Mouse (Mus musculus): ENCODE results near the gene Pmp22. TPM values are rescaled to one million over a fixed set of nuclear protein-coding genes. Genes with fewer than 3 reads are reported as not detected.

Gene Pmp22
- polyA plus RNA-seq, 1 experiment from 2014 or later: 119 TPM

GRCm38 (mm10) chr11:63163550-63163949 is 34.8 kb downstream of the Pmp22 start:
- H3K27ac ChIP-seq (ENCODE audit: low read length): no peak overlapping the region
- WGBS: 84% methylated on average over 8 of the region's 8 CpGs

GRCm38 (mm10) chr11:63163986-63164682 is 35.4 kb downstream of the Pmp22 start:
- no peaks in the 10 kb centered on the region for H3K27me3 ChIP-seq (ENCODE audit: control insufficient read depth, insufficient read depth, low read length)
- H3K9me3 ChIP-seq (replicated peaks; ENCODE audit: control insufficient read depth, low read length): no peaks in the 10 kb centered on the region
- H3K9ac ChIP-seq (ENCODE audit: low read length): no peak overlapping the region
- peaks cover 4% of the 10 kb centered on the region; the same call in 1 of the 2 replicates for H3K36me3 ChIP-seq (ENCODE audit: control insufficient read depth, insufficient read depth)
- peaks cover 6% of the 10 kb centered on the region; the same call in 1 of the 2 replicates for H3K4me1 ChIP-seq (ENCODE audit: control insufficient read depth, insufficient read depth, low read length)
- no peak overlapping the region for H3K4me2 ChIP-seq (ENCODE audit: low read depth, low read length)
- ATAC-seq (replicated peaks; ENCODE audit: extremely low read depth, insufficient read depth, low FRiP score): no peak
- WGBS: 79% methylated on average over 6 of the region's 6 CpGs
- no peak overlapping the region for H3K27ac ChIP-seq (ENCODE audit: low read length)
- no peak overlapping the region for H3K4me3 ChIP-seq (ENCODE audit: low read length)

More at GRCm38 (mm10) chr11:63163550-63163949, 34.8 kb downstream of the Pmp22 start:
- peaks cover under 1% of the 10 kb centered on the region; the same call in 1 of the 2 replicates for H3K4me1 ChIP-seq (ENCODE audit: control insufficient read depth, insufficient read depth, low read length)
- H3K27me3 ChIP-seq (ENCODE audit: control insufficient read depth, insufficient read depth, low read length): no peaks in the 10 kb centered on the region
- ATAC-seq (replicated peaks; ENCODE audit: extremely low read depth, insufficient read depth, low FRiP score): no peak
- H3K4me2 ChIP-seq (ENCODE audit: low read depth, low read length): no peak overlapping the region
- H3K9ac ChIP-seq (ENCODE audit: low read length): no peak overlapping the region
- no peaks in the 10 kb centered on the region for H3K9me3 ChIP-seq (replicated peaks; ENCODE audit: control insufficient read depth, low read length)
- no peak overlapping the region for H3K4me3 ChIP-seq (ENCODE audit: low read length)
- peaks cover 7% of the 10 kb centered on the region; the same call in 1 of the 2 replicates for H3K36me3 ChIP-seq (ENCODE audit: control insufficient read depth, insufficient read depth)

GRCm38 (mm10) chr11:63164756-63165484 is 36.1 kb downstream of the Pmp22 start:
- WGBS: 46% methylated on average over 7 of the region's 7 CpGs
- no peaks in the 10 kb centered on the region for H3K36me3 ChIP-seq (ENCODE audit: control insufficient read depth, insufficient read depth)

GRCm38 (mm10) chr11:63167826-63168225 is 39.0 kb downstream of the Pmp22 start:
- 74% methylated on average over 4 of the region's 4 CpGs for WGBS
- ATAC-seq (replicated peaks; ENCODE audit: extremely low read depth, insufficient read depth, low FRiP score): no peak

More at GRCm38 (mm10) chr11:63164756-63165484, 36.1 kb downstream of the Pmp22 start:
- H3K9me3 ChIP-seq (replicated peaks; ENCODE audit: control insufficient read depth, low read length): no peaks in the 10 kb centered on the region
- no peak overlapping the region for H3K4me2 ChIP-seq (ENCODE audit: low read depth, low read length)
- H3K4me3 ChIP-seq (ENCODE audit: low read length): no peak overlapping the region
- peaks cover 7% of the 10 kb centered on the region; the same call in 1 of the 2 replicates for H3K4me1 ChIP-seq (ENCODE audit: control insufficient read depth, insufficient read depth, low read length)
- no peak overlapping the region for H3K9ac ChIP-seq (ENCODE audit: low read length)
- H3K27ac ChIP-seq (ENCODE audit: low read length): no peak overlapping the region
- ATAC-seq (replicated peaks; ENCODE audit: extremely low read depth, insufficient read depth, low FRiP score): no peak
- no peaks in the 10 kb centered on the region for H3K27me3 ChIP-seq (ENCODE audit: control insufficient read depth, insufficient read depth, low read length)

GRCm38 (mm10) chr11:63168551-63169258 is 39.9 kb downstream of the Pmp22 start:
- Histone ChIP-seq H3K4me3 (ENCODE audit: low read length) (no peak overlapping the region), H3K4me2 (ENCODE audit: low read depth, low read length) (no peak overlapping the region), H3K36me3 (ENCODE audit: control insufficient read depth, insufficient read depth) (no peaks in the 10 kb centered on the region), H3K27ac (ENCODE audit: low read length) (0 out of 2 replicates have a peak overlapping the region, but pooled peaks have one; percentile 12), H3K9me3 (replicated peaks; ENCODE audit: control insufficient read depth, low read length) (no peaks in the 10 kb centered on the region), H3K4me1 (ENCODE audit: control insufficient read depth, insufficient read depth, low read length) (peaks cover 7% of the 10 kb centered on the region; the same call in 1 of the 2 replicates), H3K9ac (ENCODE audit: low read length) (no peak overlapping the region; the same call in 1 of the 2 replicates), H3K27me3 (ENCODE audit: control insufficient read depth, insufficient read depth, low read length) (no peaks in the 10 kb centered on the region)
- ATAC-seq (replicated peaks; ENCODE audit: extremely low read depth, insufficient read depth, low FRiP score): no peak
- 19% methylated on average over 9 of the region's 9 CpGs for WGBS

More at GRCm38 (mm10) chr11:63167826-63168225, 39.0 kb downstream of the Pmp22 start:
- Histone ChIP-seq H3K4me1 (ENCODE audit: control insufficient read depth, insufficient read depth, low read length) (peaks cover 7% of the 10 kb centered on the region; the same call in 1 of the 2 replicates), H3K36me3 (ENCODE audit: control insufficient read depth, insufficient read depth) (no peaks in the 10 kb centered on the region), H3K27me3 (ENCODE audit: control insufficient read depth, insufficient read depth, low read length) (no peaks in the 10 kb centered on the region), H3K4me2 (ENCODE audit: low read depth, low read length) (no peak overlapping the region), H3K9me3 (replicated peaks; ENCODE audit: control insufficient read depth, low read length) (no peaks in the 10 kb centered on the region), H3K4me3 (ENCODE audit: low read length) (no peak overlapping the region), H3K9ac (ENCODE audit: low read length) (no peak overlapping the region), H3K27ac (ENCODE audit: low read length) (no peak overlapping the region)

GRCm38 (mm10) chr11:63171977-63172376 is 43.2 kb downstream of the Pmp22 start:
- H3K4me1 ChIP-seq (ENCODE audit: control insufficient read depth, insufficient read depth, low read length): peaks cover 7% of the 10 kb centered on the region; the same call in 1 of the 2 replicates
- no peaks in the 10 kb centered on the region for H3K9me3 ChIP-seq (replicated peaks; ENCODE audit: control insufficient read depth, low read length)
- no peak overlapping the region for H3K4me3 ChIP-seq (ENCODE audit: low read length)
- no peak overlapping the region for H3K4me2 ChIP-seq (ENCODE audit: low read depth, low read length)
- H3K27ac ChIP-seq (ENCODE audit: low read length): no peak overlapping the region
- WGBS: 20% methylated on average over 1 of the region's 1 CpGs
- ATAC-seq (replicated peaks; ENCODE audit: extremely low read depth, insufficient read depth, low FRiP score): no peak
- H3K36me3 ChIP-seq (ENCODE audit: control insufficient read depth, insufficient read depth): no peaks in the 10 kb centered on the region
- H3K9ac ChIP-seq (ENCODE audit: low read length): no peak overlapping the region
- no peaks in the 10 kb centered on the region for H3K27me3 ChIP-seq (ENCODE audit: control insufficient read depth, insufficient read depth, low read length)

- no peak overlapping the region for H3K27ac ChIP-seq (ENCODE audit: low read length)
- no peak for ATAC-seq (replicated peaks; ENCODE audit: extremely low read depth, insufficient read depth, low FRiP score)
- H3K4me3 ChIP-seq (ENCODE audit: low read length): no peak overlapping the region
- H3K36me3 ChIP-seq (ENCODE audit: control insufficient read depth, insufficient read depth): no peaks in the 10 kb centered on the region
- H3K9ac ChIP-seq (ENCODE audit: low read length): no peak overlapping the region
- no peaks in the 10 kb centered on the region for H3K9me3 ChIP-seq (replicated peaks; ENCODE audit: control insufficient read depth, low read length)
- peaks cover 6% of the 10 kb centered on the region; the same call in 1 of the 2 replicates for H3K4me1 ChIP-seq (ENCODE audit: control insufficient read depth, insufficient read depth, low read length)
- H3K4me2 ChIP-seq (ENCODE audit: low read depth, low read length): no peak overlapping the region
- WGBS: 65% methylated on average over 5 of the region's 5 CpGs
- H3K27me3 ChIP-seq (ENCODE audit: control insufficient read depth, insufficient read depth, low read length): no peaks in the 10 kb centered on the region
Measured at GRCm38 (mm10) chr11:63173604-63174003, 44.8 kb downstream of the Pmp22 start.

- Histone ChIP-seq H3K9me3 (replicated peaks; ENCODE audit: control insufficient read depth, low read length) (no peaks in the 10 kb centered on the region), H3K4me1 (ENCODE audit: control insufficient read depth, insufficient read depth, low read length) (no peaks in the 10 kb centered on the region), H3K27me3 (ENCODE audit: control insufficient read depth, insufficient read depth, low read length) (no peaks in the 10 kb centered on the region), H3K4me3 (ENCODE audit: low read length) (no peak overlapping the region), H3K9ac (ENCODE audit: low read length) (no peak overlapping the region), H3K4me2 (ENCODE audit: low read depth, low read length) (no peak overlapping the region), H3K36me3 (ENCODE audit: control insufficient read depth, insufficient read depth) (no peaks in the 10 kb centered on the region), H3K27ac (ENCODE audit: low read length) (no peak overlapping the region)
- ATAC-seq (replicated peaks; ENCODE audit: extremely low read depth, insufficient read depth, low FRiP score): no peak
- 40% methylated on average over 3 of the region's 3 CpGs for WGBS
Measured at GRCm38 (mm10) chr11:63175302-63175701, 46.5 kb downstream of the Pmp22 start.

Measured in heart, embryonic 16.5 days (tissue).